Mouse (Mus musculus) mature B cell (primary cell): ENCODE results near the gene Rnf40.

ENCODE experiments used
- in situ Hi-C: fragments of 300-500 bp; cut with MboI; formaldehyde crosslinking; loops from 2 replicates; pipeline ENCODE4 v1.14.3; 2019

The Rnf40 gene

DNA sequence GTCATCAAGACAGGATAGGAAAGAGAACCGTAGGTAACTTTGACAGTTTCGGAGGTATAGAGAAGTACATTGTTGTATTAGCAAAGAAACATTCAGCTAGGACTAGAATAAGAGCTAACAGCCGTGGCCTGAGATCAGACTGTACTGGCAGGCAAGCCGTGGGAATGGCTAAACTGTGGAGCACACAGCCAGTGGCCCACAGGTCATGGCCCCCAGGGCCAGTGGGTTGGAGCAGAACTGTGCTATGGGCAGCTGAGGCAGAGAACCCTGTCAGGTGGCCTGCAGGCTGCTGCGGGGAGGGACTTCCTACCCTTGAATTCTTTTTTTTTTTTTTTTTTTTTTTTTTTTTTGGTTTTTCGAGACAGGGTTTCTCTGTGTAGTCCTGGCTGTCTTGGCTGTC, 60.6 kb downstream of the Rnf40 start:
- in situ Hi-C loops: no loop called here

GRCm38 (mm10) chr7:127651624-127652023, 63.1 kb downstream of the Rnf40 start:
- in situ Hi-C loops: no loop called here

GRCm38 (mm10) chr7:127652050-127652449, 63.5 kb downstream of the Rnf40 start:
- in situ Hi-C loops: no loop called here

GRCm38 (mm10) chr7:127654318-127654717, 65.8 kb downstream of the Rnf40 start:
- in situ Hi-C loops: no loop called here
